Mouse (Mus musculus): ENCODE results near the gene Tdpoz2. TPM values are rescaled to one million over a fixed set of nuclear protein-coding genes. Genes with fewer than 3 reads are reported as not detected.
"Not testable (repeated sequence)": the region's sequence is repeated elsewhere in the genome, so short reads cannot be mapped to it uniquely, and the experiment has no call there.

Gene Tdpoz2
- total and polyA plus RNA-seq, 3 experiments = not detected

DNA sequence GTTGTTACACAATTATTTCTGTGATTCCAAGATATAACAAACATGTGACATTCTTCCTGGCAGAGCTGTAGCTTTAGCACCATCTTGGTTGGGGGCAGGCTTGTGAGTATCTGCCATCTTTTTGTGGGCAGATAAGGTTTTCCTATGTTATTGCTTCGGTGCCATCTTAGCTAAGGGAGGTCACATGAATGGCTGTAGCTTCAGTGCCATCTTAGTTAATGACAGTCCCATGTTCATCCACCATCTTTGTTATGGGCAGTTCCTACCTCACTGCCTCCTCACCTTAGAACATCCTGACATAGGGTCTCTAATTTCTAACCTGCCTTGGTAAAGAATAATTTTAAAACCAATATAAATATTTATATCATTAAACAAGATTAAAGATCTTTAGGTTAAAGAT lies 1.8 kb upstream of the Tdpoz2 start:
- Histone ChIP-seq H3K27ac (ENCODE audit: control insufficient read depth, low read depth, low read length) (no peak overlapping the region), H3K79me2 (ENCODE audit: control insufficient read depth, insufficient read depth, low read length, poor library complexity) (no peaks in the 10 kb centered on the region), H3K27me3 (ENCODE audit: control insufficient read depth in 1 of 2, insufficient read depth in 2 of 2, low read length in 2 of 2) (no peaks in the 10 kb centered on the region), H3K9me3 (replicated peaks; ENCODE audit: insufficient read depth, low read length) (no peaks in the 10 kb centered on the region), H3K4me1 (ENCODE audit: control insufficient read depth in 1 of 2, insufficient read depth in 2 of 2, low read length in 2 of 2) (no peaks in the 10 kb centered on the region), H3K9ac (ENCODE audit: control insufficient read depth, low read depth, low read length, poor library complexity, severe bottlenecking) (no peak overlapping the region), H3K4me3 (ENCODE audit: control insufficient read depth in 1 of 2, insufficient read depth in 1 of 2, low read depth in 2 of 2, low read length in 2 of 2) (no peak overlapping the region), H3K36me3 (ENCODE audit: control insufficient read depth in 1 of 2, insufficient read depth in 2 of 2, low read length in 2 of 2) (no peaks in the 10 kb centered on the region)
- TF ChIP-seq NELFE (IDR thresholded peaks at IDR 0.05; ENCODE audit: low read depth, low read length) (no peak), HCFC1 (IDR thresholded peaks at IDR 0.05; ENCODE audit: low read depth, low read length) (no peak), MAX (IDR thresholded peaks at IDR 0.05; ENCODE audit: low read length) (no peak), GATA1 (IDR thresholded peaks at IDR 0.05; ENCODE audit: low read depth, low read length) (no peak), USF2 (IDR thresholded peaks at IDR 0.05; ENCODE audit: borderline replicate concordance in 1 of 2, insufficient read depth in 1 of 2, low read depth in 1 of 2, low read length in 2 of 2) (no peak), TBP (IDR thresholded peaks at IDR 0.05; ENCODE audit: low read depth, low read length) (no peak), ZKSCAN1 (IDR thresholded peaks at IDR 0.05; ENCODE audit: low read depth, low read length) (no peak)
- no peak for DNase-seq (ENCODE audit: low read depth, low spot score)

DNA sequence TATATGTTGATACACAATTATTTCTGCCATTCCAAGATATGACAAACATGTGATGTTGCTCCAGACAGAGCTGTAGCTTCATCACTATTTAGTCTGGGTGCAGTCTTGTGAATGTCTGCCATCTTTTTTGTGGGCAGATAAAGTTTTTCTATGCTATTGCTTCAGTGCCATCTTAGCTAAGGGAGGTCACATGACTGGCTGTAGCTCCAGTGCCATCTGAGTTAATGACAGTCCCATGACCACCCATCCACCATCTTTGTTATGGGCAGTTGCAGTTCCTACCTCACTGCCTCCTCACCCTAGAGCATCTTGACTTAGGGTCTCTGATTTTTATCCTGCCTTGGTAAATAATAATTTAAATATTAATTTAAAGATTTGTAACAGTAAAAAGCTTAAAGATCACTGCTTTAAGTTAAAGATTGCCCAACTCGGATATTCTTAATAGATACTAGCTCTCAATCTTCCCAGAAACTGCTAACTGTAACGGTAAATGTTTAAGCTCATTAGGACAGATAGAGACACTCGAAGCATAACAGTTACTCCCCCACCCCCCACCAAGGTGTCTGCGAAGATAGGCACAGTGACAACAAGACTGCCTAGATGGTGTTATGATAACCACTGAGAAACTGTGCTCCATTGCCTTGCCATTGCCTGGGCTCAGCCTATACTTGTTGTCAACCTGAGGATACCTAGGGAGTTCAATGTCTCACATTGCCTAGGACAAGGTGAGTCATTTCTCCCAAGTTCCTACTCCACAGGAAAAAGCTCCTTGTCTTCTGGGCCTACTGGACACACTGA lies 21.4 kb downstream of the Tdpoz2 start:
- not testable (repeated sequence) for H3K36me3 ChIP-seq (ENCODE audit: control insufficient read depth in 1 of 2, insufficient read depth in 2 of 2, low read length in 2 of 2); H3K79me2 ChIP-seq (ENCODE audit: control insufficient read depth, insufficient read depth, low read length, poor library complexity); DNase-seq (ENCODE audit: low read depth, low spot score); H3K9me3 ChIP-seq (replicated peaks; ENCODE audit: insufficient read depth, low read length); H3K27ac ChIP-seq (ENCODE audit: control insufficient read depth, low read depth, low read length); H3K27me3 ChIP-seq (ENCODE audit: control insufficient read depth in 1 of 2, insufficient read depth in 2 of 2, low read length in 2 of 2); H3K4me1 ChIP-seq (ENCODE audit: control insufficient read depth in 1 of 2, insufficient read depth in 2 of 2, low read length in 2 of 2); H3K4me3 ChIP-seq (ENCODE audit: control insufficient read depth in 1 of 2, insufficient read depth in 1 of 2, low read depth in 2 of 2, low read length in 2 of 2); H3K9ac ChIP-seq (ENCODE audit: control insufficient read depth, low read depth, low read length, poor library complexity, severe bottlenecking)
- TF ChIP-seq EP300 (IDR thresholded peaks at IDR 0.05; ENCODE audit: low read depth in 1 of 2, low read length in 2 of 2) = peak in 1 of 2 experiments; percentile 33; a peak in 2 of 4 replicates
- TF ChIP-seq USF1 (IDR thresholded peaks at IDR 0.05; ENCODE audit: low read depth, low read length) = peak; percentile 64; the same call in 1 of the 2 replicates
- peak; percentile 31; the same call in 1 of the 2 replicates for TF ChIP-seq TCF12 (IDR thresholded peaks at IDR 0.05; ENCODE audit: low read depth, low read length)
- 0 out of 4 replicates have a peak, but pooled peaks of 1 of the 2 experiments have one; percentile 15 for TF ChIP-seq USF2 (IDR thresholded peaks at IDR 0.05; ENCODE audit: borderline replicate concordance in 1 of 2, insufficient read depth in 1 of 2, low read depth in 1 of 2, low read length in 2 of 2)

DNA sequence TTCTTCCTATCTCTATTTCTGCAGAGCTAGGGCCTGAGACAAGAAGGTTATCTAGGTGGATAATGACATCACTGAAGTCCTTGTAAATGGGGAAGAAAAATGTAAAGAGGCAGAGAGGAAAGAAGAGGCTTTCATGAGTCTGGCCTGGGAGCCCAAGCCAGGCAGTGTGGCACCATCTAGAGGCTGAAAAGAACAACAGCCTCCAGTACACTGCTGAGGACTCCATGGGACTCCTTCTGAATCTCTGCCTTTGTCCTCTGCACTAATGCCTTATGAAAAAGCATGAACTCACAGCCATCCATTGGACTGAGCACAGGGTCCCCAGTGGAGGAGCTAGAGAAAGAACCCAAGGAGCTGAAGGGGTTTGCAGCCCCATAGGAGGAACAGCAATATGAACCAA lies 43.5 kb downstream of the Tdpoz2 start:
- TF ChIP-seq CTCF (IDR thresholded peaks at IDR 0.05 in 2 of 3, conservative IDR thresholded peaks at IDR 0.05 in 1 of 3; ENCODE audit: control insufficient read depth in 1 of 3, insufficient read depth in 1 of 3, low read depth in 2 of 3, low read length in 3 of 3, poor library complexity in 1 of 3, severe bottlenecking in 1 of 3) = peak; percentile 54 to 68 (median 65)
- TF ChIP-seq GATA1 (IDR thresholded peaks at IDR 0.05; ENCODE audit: low read depth, low read length) = 0 out of 2 replicates have a peak, but pooled peaks have one; percentile 19
- 0 out of 2 replicates have a peak, but pooled peaks have one; percentile 40 for TF ChIP-seq ZC3H11A (IDR thresholded peaks at IDR 0.05; ENCODE audit: low read depth, low read length)
- TF ChIP-seq RAD21 (IDR thresholded peaks at IDR 0.05; ENCODE audit: low read depth, low read length) = peak; percentile 73
- TF ChIP-seq SMC3 (IDR thresholded peaks at IDR 0.05; ENCODE audit: low read depth, low read length) = peak; percentile 73
- not testable (repeated sequence) for H3K9me3 ChIP-seq (replicated peaks; ENCODE audit: insufficient read depth, low read length); H3K27ac ChIP-seq (ENCODE audit: control insufficient read depth, low read depth, low read length); H3K4me3 ChIP-seq (ENCODE audit: control insufficient read depth in 1 of 2, insufficient read depth in 1 of 2, low read depth in 2 of 2, low read length in 2 of 2); H3K4me1 ChIP-seq (ENCODE audit: control insufficient read depth in 1 of 2, insufficient read depth in 2 of 2, low read length in 2 of 2); H3K36me3 ChIP-seq (ENCODE audit: control insufficient read depth in 1 of 2, insufficient read depth in 2 of 2, low read length in 2 of 2); H3K9ac ChIP-seq (ENCODE audit: control insufficient read depth, low read depth, low read length, poor library complexity, severe bottlenecking); H3K79me2 ChIP-seq (ENCODE audit: control insufficient read depth, insufficient read depth, low read length, poor library complexity); H3K27me3 ChIP-seq (ENCODE audit: control insufficient read depth in 1 of 2, insufficient read depth in 2 of 2, low read length in 2 of 2)
- DNase-seq (ENCODE audit: low read depth, low spot score) = peak; percentile 81

All from MEL (cell line).